Mouse (Mus musculus) bone marrow, adult 2 months (tissue): ENCODE results near the gene Tmem266. TPM values are rescaled to one million over a fixed set of nuclear protein-coding genes. Genes with fewer than 3 reads are reported as not detected.

ENCODE experiments used
- H3K27ac ChIP-seq: fragments of 200-500 bp; 2 replicates; pipeline ENCODE4 v1.5.1; 2012; ENCODE audit warnings: low read depth, mild to moderate bottlenecking, control low read depth, inconsistent platforms, low read length; ENCODE audit not compliant: control insufficient read depth, poor library complexity, insufficient read depth
- H3K4me1 ChIP-seq: fragments of 200-500 bp; 2 replicates; pipeline ENCODE4 v1.6.1; 2011; ENCODE audit warnings: low read length; ENCODE audit not compliant: control insufficient read depth, insufficient read depth
- H3K4me3 ChIP-seq: fragments of 200-500 bp; replicated peaks from 2 replicates; pipeline ENCODE3; 2011; ENCODE audit warnings: mild to moderate bottlenecking, low read depth, low read length, control low read depth; ENCODE audit not compliant: control insufficient read depth
- CTCF ChIP-seq: fragments of 200-500 bp; IDR thresholded peaks from 2 replicates; pipeline ENCODE4 v1.5.1; 2011; ENCODE audit warnings: low read length, control low read depth; ENCODE audit not compliant: control insufficient read depth, insufficient read depth
- POLR2A ChIP-seq: fragments of 200-500 bp; IDR thresholded peaks from 2 replicates; pipeline ENCODE4 v1.6.1; 2011; ENCODE audit warnings: low read depth, mild to moderate bottlenecking, control low read depth, low read length, borderline replicate concordance; ENCODE audit not compliant: control insufficient read depth
- WGBS: fragments of 180-500 bp; shearing (Covaris S2); methylation state at CpG from one replicate; pipeline ENCODE4 v1.1.7; 2018; 5-methylcytosine and 5-hydroxymethylcytosine counted together
- polyA plus RNA-seq: library from polyadenylated mRNA; stranded (reverse); fragments of >200 nt; gene quantifications from 2 replicates; pipeline ENCODE4 v1.2.4, GENCODE M21; 2011; ENCODE audit warnings: low replicate concordance; ENCODE audit not compliant: missing spikeins, insufficient read depth, insufficient read length

The Tmem266 gene
- polyA plus RNA-seq, 1 experiment = not detected

DNA sequence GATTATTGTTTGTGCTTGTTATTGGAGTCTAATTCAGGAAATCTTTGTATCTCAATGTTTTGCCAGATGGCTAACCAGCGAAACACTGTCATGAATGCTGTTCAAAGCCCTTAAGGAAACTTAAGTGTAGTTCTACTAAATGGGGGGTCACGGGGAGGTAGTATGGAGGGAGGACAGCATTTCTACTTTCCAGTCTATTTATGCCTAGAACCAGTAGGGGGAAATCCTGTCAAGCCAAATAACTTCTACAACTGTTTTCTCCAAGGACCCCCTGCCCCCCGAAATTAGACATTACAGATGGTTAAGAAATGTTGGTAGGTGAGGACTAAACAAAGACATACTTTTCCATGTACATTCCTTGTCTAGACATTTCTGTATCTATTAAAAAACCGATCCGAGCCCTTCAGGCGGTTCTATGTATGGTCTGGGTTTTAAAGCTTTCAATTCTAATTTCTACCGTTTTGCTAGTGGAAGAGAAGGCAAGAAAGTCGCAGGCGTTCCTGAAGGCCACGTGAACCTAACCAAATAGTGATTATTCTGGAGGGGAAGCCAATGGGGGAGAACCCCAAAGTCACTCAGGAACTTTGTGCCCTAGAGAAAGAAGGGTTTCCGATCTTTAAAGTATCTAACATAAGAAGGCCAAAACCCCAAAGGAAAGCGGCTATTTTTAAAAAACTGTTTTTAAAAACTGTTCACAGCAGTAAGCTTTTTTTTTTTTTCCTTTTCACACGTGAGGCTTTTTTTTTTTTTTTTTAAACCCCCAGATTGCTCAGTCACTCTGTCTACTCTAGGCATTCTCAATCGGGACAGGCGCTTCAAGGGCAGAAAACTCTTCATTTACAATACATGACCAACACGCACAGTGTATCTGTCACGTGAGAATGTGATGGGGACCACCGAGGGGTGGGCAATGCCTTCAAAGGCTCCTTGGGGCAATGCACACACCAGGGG lies 874 bp upstream of the Tmem266 start:
- H3K27ac ChIP-seq = no peak overlapping the region
- 7% methylated on average over 18 of the region's 18 CpGs for WGBS
- no peaks in the 10 kb centered on the region; the same call in 1 of the 2 replicates for H3K4me1 ChIP-seq
- peak overlapping the region; percentile 46 for H3K4me3 ChIP-seq
- no peak for TF ChIP-seq CTCF
- no peak for TF ChIP-seq POLR2A

DNA sequence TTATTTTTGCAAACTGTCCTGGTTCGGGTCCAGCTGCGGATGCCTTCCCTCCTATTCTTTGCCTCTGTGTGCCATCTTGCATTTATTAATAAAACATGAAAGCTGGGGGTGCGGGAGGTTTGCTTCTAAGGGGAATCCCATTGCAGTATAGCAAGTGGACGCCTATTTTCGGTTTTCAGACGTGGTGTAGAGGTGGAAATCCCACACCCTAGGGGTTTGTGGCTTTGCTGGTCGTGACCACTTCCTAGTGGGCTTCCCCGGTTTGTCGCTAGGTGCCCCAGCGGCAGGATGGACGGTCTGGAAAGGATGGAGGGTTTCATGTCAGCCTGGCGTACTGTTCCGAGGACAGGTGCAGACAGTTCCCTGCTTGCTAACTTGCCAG lies 512 bp downstream of the Tmem266 start:
- under 1% methylated on average over 13 of the region's 13 CpGs for WGBS
- TF ChIP-seq POLR2A (no peak), CTCF (no peak)

DNA sequence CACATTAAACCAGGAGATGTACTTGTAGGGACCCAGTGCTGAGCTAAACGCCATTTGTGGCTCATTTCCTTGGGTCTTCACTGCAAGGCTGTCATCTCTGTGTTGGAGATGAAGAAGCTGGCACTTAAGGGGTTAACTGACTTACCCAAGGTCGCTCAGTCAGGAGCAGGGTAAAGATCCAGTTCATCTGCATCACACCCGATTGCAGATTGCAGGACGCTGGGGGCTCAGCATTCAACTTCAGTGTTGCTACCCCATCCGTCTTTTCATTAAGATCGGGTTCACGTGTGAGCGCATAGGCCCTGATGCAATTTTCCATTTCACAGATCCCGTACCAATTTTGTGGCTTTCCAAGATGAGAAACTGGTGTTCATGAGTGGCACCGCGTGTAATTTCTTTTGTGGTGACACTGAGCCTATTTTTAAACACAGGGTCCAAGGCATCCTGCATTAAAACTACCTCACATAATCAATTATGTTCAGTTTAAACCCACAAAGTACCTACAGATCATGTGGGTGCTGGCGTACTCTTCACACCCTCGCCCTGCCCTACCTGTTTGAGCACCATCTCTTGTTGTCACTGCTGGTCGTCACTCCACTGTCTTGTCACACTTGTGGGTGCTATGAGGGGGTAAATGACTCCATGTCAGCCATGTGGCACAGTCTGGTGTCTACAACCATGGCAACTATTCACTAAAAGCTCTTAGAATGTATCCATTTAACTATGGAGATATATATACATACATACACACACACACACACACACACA lies 1.6 kb downstream of the Tmem266 start:
- Histone ChIP-seq H3K4me3 (no peak overlapping the region), H3K4me1 (no peaks in the 10 kb centered on the region; the same call in 1 of the 2 replicates), H3K27ac (no peak overlapping the region)
- TF ChIP-seq POLR2A (no peak), CTCF (no peak)
- 63% methylated on average over 14 of the region's 14 CpGs for WGBS

More for the DNA sequence above, 512 bp downstream of the Tmem266 start:
- H3K4me3 ChIP-seq = no peak overlapping the region
- H3K4me1 ChIP-seq = no peaks in the 10 kb centered on the region; the same call in 1 of the 2 replicates
- H3K27ac ChIP-seq = no peak overlapping the region

DNA sequence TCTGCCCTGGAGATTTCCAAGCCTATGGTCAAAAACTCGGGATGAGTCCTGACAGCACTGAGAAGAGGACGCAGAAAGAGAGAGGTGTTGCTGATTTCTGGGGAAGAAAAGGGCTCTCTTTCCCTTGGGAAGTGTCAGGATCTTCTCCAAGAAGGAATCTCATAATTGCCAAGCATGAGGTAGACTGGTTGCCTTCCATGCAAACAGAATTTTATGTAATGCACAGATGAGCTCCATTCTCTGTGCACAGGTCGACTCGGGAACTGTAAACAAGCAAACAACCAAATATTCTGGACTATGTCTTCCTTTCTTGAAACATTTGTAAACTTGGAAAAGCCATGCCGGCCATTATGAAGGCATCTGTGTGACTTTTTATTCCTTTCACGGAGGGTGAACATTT lies 2.7 kb downstream of the Tmem266 start:
- 77% methylated on average over 6 of the region's 6 CpGs for WGBS
- H3K4me3 ChIP-seq = no peak overlapping the region
- TF ChIP-seq POLR2A (no peak), CTCF (no peak)
- H3K27ac ChIP-seq = no peak overlapping the region
- H3K4me1 ChIP-seq = no peaks in the 10 kb centered on the region; the same call in 1 of the 2 replicates

DNA sequence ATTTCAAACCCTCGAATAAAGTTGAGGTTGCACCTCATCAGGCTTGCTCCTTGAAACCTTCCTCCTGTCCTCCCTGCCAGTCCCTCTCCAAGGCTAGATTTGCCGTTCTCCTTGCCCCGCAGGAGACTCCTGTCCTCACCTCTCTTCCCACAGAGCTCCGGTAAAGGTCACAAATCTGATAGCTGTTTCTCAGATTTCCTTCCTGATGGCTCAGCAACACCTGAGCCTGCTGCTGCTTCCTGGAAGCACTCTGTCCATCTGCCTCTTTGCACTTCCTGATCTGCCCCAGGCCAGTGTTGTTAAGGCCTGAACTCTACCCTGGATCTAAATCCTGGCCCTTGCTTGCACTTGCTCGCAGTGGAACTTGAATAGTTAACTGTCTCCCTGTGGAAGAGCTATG lies 5.8 kb downstream of the Tmem266 start:
- Histone ChIP-seq H3K4me3 (no peak overlapping the region), H3K4me1 (no peaks in the 10 kb centered on the region; the same call in 1 of the 2 replicates), H3K27ac (no peak overlapping the region)
- TF ChIP-seq POLR2A (no peak), CTCF (no peak)
- WGBS = 61% methylated on average over 5 of the region's 5 CpGs

DNA sequence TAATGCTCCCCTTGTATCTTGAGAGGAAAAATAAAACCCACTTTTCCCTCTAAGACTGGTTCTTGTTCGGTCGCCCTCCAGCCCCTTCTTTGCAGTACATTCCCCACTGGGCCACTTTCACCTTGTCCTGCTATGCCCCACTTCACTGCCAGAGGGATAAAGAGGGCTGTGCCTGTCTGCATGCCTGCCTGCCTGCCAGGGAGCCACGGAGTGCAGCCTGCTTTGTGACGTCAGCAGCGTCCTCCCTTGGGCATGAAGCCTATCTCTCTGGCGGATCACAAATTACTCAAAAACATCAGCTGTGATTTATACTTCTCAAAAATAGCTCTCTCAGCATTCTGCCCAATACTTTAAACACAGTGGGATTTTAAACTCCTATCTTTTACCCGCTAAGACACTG lies 6.2 kb downstream of the Tmem266 start:
- Histone ChIP-seq H3K4me1 (no peaks in the 10 kb centered on the region; the same call in 1 of the 2 replicates), H3K27ac (no peak overlapping the region), H3K4me3 (no peak overlapping the region)
- no peak for TF ChIP-seq CTCF
- no peak for TF ChIP-seq POLR2A
- 60% methylated on average over 7 of the region's 7 CpGs for WGBS

DNA sequence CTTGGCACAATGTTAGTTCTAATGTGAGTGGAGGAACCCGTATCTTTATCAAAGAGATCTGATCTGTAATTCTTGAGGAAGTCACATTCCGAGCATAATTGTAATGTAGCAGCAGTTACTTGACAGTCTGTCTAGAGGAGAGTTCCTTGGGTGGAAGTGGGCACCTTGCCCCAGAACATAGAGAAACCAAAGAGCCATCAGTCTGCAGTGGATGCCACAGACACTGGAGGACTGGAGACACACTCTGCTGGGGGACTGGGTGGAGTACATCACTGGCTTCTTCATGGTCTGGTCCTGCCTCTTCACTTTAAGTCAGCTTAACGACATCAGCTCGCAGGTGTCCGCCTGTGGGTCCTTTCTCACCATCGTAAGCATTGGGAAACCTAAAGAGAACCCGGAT lies 17.5 kb downstream of the Tmem266 start:
- Histone ChIP-seq H3K4me3 (no peak overlapping the region), H3K27ac (no peak overlapping the region), H3K4me1 (no peaks in the 10 kb centered on the region)
- TF ChIP-seq POLR2A = no peak
- no peak for TF ChIP-seq CTCF
- WGBS = 81% methylated on average over 7 of the region's 7 CpGs

DNA sequence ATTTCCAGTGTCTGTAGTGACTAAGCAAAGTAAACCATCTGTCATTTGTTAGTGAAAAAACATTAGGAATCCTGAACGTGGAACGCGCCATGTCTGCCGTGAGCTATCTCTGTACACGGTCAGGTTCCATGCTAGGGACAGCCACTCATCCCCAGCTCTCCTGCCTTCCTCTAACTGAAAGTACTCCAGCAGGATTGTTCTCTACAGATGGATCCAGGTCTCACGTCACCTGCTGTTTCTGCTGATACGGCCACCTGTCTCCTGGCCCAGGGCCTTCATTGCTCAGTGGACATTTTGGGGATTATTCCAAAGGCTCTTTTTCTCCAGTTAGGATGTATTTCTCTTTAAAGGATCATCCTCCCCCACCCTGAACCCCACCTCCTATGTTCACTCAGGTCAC lies 18.6 kb downstream of the Tmem266 start:
- Histone ChIP-seq H3K4me1 (no peaks in the 10 kb centered on the region), H3K4me3 (no peak overlapping the region), H3K27ac (no peak overlapping the region)
- WGBS = 92% methylated on average over 7 of the region's 7 CpGs
- TF ChIP-seq CTCF (no peak), POLR2A (no peak)

DNA sequence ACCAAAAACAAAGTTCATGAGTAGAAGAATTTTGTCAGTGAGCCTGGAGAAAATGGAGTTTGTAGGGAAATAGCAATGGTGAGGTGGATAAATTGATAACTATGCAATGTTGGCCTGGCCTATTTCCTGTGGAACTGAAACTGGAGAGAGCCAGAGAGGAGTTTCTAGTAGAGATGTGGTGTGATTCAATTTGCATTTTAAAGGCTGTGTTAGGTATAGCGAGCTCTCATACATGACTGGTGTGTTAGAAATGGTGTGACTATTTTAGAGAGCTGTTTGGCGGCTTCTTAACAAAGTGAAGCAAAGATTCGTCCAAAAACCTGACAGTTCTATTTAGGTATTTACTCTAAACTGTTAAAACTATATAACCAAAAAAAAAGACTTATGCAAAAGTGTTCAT lies 22.0 kb downstream of the Tmem266 start:
- no peak overlapping the region for H3K27ac ChIP-seq
- H3K4me3 ChIP-seq = no peak overlapping the region
- TF ChIP-seq POLR2A (no peak), CTCF (no peak)
- H3K4me1 ChIP-seq = no peaks in the 10 kb centered on the region
- WGBS = 67% methylated on average over 3 of the region's 3 CpGs
